Mouse (Mus musculus): ENCODE data around the gene Ttc7b. TPM values are rescaled to one million over a fixed set of nuclear protein-coding genes. Genes with fewer than 3 reads are reported as not detected.

The Ttc7b gene
- polyA plus RNA-seq, 1 experiment from 2014 or later, result 0.93 TPM

Other genes starting within 250 kb of the Ttc7b start
- 1.6 and 2.1 TPM in 2 replicates for gene Rps6ka5, start 206.2 kb upstream of the Ttc7b start, polyA plus RNA-seq (2015; fragmentation: Nextera tagmentation; extraction: Ambion mirVana)